Mouse (Mus musculus): ENCODE results near the gene Tescl. TPM values are rescaled to one million over a fixed set of nuclear protein-coding genes. Genes with fewer than 3 reads are reported as not detected.

Tescl gene
- polyA plus RNA-seq, 1 experiment from 2014 or later = not detected

GRCm38 (mm10) chr7:24298973-24299708 lies 34.6 kb downstream of the Tescl start:
- H3K27me3 ChIP-seq (ENCODE audit: control insufficient read depth, insufficient read depth, low read length) = no peaks in the 10 kb centered on the region
- peaks cover 12% of the 10 kb centered on the region for H3K4me1 ChIP-seq (ENCODE audit: control insufficient read depth, insufficient read depth, low read length)
- H3K4me3 ChIP-seq (replicated peaks; ENCODE audit: low read depth, low read length) = peak overlapping the region; percentile 75
- peak overlapping the region; percentile 82 for H3K9ac ChIP-seq (replicated peaks; ENCODE audit: low read length)
- ATAC-seq (ENCODE audit: low FRiP score, low TSS enrichment) (peak; percentile 89), DNase-seq (peak; percentile 95)
- peak overlapping the region; percentile 91 for H3K27ac ChIP-seq (replicated peaks; ENCODE audit: low read depth, low read length)
- peak overlapping the region; percentile 83 for H3K4me2 ChIP-seq (ENCODE audit: low read length)
- WGBS = under 1% methylated on average over 46 of the region's 47 CpGs
- peaks cover 55% of the 10 kb centered on the region for H3K36me3 ChIP-seq (ENCODE audit: control insufficient read depth, insufficient read depth, low read length)
- H3K9me3 ChIP-seq (ENCODE audit: control insufficient read depth, low read length) = no peaks in the 10 kb centered on the region

GRCm38 (mm10) chr7:24298635-24298972 lies 35.1 kb downstream of the Tescl start:
- peaks cover 59% of the 10 kb centered on the region for H3K36me3 ChIP-seq (ENCODE audit: control insufficient read depth, insufficient read depth, low read length)
- peaks cover 12% of the 10 kb centered on the region for H3K4me1 ChIP-seq (ENCODE audit: control insufficient read depth, insufficient read depth, low read length)
- H3K27ac ChIP-seq (replicated peaks; ENCODE audit: low read depth, low read length) = peak overlapping the region; percentile 91
- DNase-seq (peak; percentile 54), ATAC-seq (ENCODE audit: low FRiP score, low TSS enrichment) (peak; percentile 53)
- H3K4me3 ChIP-seq (replicated peaks; ENCODE audit: low read depth, low read length) = peak overlapping the region; percentile 75
- H3K4me2 ChIP-seq (ENCODE audit: low read length) = peak overlapping the region; percentile 83
- no peaks in the 10 kb centered on the region for H3K9me3 ChIP-seq (ENCODE audit: control insufficient read depth, low read length)
- H3K27me3 ChIP-seq (ENCODE audit: control insufficient read depth, insufficient read depth, low read length) = no peaks in the 10 kb centered on the region
- H3K9ac ChIP-seq (replicated peaks; ENCODE audit: low read length) = peak overlapping the region; percentile 82
- WGBS = under 1% methylated on average over 12 of the region's 12 CpGs

GRCm38 (mm10) chr7:24297361-24298095 lies 36.2 kb downstream of the Tescl start:
- H3K9ac ChIP-seq (replicated peaks; ENCODE audit: low read length) = peak overlapping the region; percentile 82; the same call in 1 of the 2 replicates
- no peaks in the 10 kb centered on the region for H3K27me3 ChIP-seq (ENCODE audit: control insufficient read depth, insufficient read depth, low read length)
- H3K9me3 ChIP-seq (ENCODE audit: control insufficient read depth, low read length) = no peaks in the 10 kb centered on the region
- peaks cover 12% of the 10 kb centered on the region for H3K4me1 ChIP-seq (ENCODE audit: control insufficient read depth, insufficient read depth, low read length)
- 90% methylated on average over 15 of the region's 15 CpGs for WGBS
- peak overlapping the region; percentile 75 for H3K4me3 ChIP-seq (replicated peaks; ENCODE audit: low read depth, low read length)
- H3K36me3 ChIP-seq (ENCODE audit: control insufficient read depth, insufficient read depth, low read length) = peaks cover 57% of the 10 kb centered on the region
- peak overlapping the region; percentile 83 for H3K4me2 ChIP-seq (ENCODE audit: low read length)
- ATAC-seq (ENCODE audit: low FRiP score, low TSS enrichment) (no peak), DNase-seq (no peak)
- H3K27ac ChIP-seq (replicated peaks; ENCODE audit: low read depth, low read length) = no peak overlapping the region

- DNase-seq (no peak), ATAC-seq (ENCODE audit: low FRiP score, low TSS enrichment) (no peak)
- H3K4me1 ChIP-seq (ENCODE audit: control insufficient read depth, insufficient read depth, low read length) = peaks cover 12% of the 10 kb centered on the region
- H3K4me2 ChIP-seq (ENCODE audit: low read length) = no peak overlapping the region
- no peak overlapping the region for H3K4me3 ChIP-seq (replicated peaks; ENCODE audit: low read depth, low read length)
- H3K27ac ChIP-seq (replicated peaks; ENCODE audit: low read depth, low read length) = no peak overlapping the region
- peaks cover 60% of the 10 kb centered on the region for H3K36me3 ChIP-seq (ENCODE audit: control insufficient read depth, insufficient read depth, low read length)
- WGBS = 96% methylated on average over 7 of the region's 7 CpGs
- no peak overlapping the region for H3K9ac ChIP-seq (replicated peaks; ENCODE audit: low read length)
- H3K27me3 ChIP-seq (ENCODE audit: control insufficient read depth, insufficient read depth, low read length) = no peaks in the 10 kb centered on the region
- no peaks in the 10 kb centered on the region for H3K9me3 ChIP-seq (ENCODE audit: control insufficient read depth, low read length)
Measured at GRCm38 (mm10) chr7:24296386-24296785, 37.4 kb downstream of the Tescl start.

GRCm38 (mm10) chr7:24295376-24295775 lies 38.4 kb downstream of the Tescl start:
- Histone ChIP-seq H3K27ac (replicated peaks; ENCODE audit: low read depth, low read length) (no peak overlapping the region), H3K4me3 (replicated peaks; ENCODE audit: low read depth, low read length) (no peak overlapping the region), H3K27me3 (ENCODE audit: control insufficient read depth, insufficient read depth, low read length) (no peaks in the 10 kb centered on the region), H3K9ac (replicated peaks; ENCODE audit: low read length) (no peak overlapping the region), H3K9me3 (ENCODE audit: control insufficient read depth, low read length) (no peaks in the 10 kb centered on the region), H3K4me2 (ENCODE audit: low read length) (no peak overlapping the region), H3K36me3 (ENCODE audit: control insufficient read depth, insufficient read depth, low read length) (peaks cover 70% of the 10 kb centered on the region), H3K4me1 (ENCODE audit: control insufficient read depth, insufficient read depth, low read length) (peaks cover 10% of the 10 kb centered on the region)
- 98% methylated on average over 7 of the region's 7 CpGs for WGBS
- no peak for ATAC-seq (ENCODE audit: low FRiP score, low TSS enrichment)
- DNase-seq = no peak

GRCm38 (mm10) chr7:24294763-24295162 lies 39.0 kb downstream of the Tescl start:
- Histone ChIP-seq H3K9me3 (ENCODE audit: control insufficient read depth, low read length) (no peaks in the 10 kb centered on the region), H3K36me3 (ENCODE audit: control insufficient read depth, insufficient read depth, low read length) (peaks cover 76% of the 10 kb centered on the region), H3K4me2 (ENCODE audit: low read length) (no peak overlapping the region), H3K4me3 (replicated peaks; ENCODE audit: low read depth, low read length) (no peak overlapping the region), H3K9ac (replicated peaks; ENCODE audit: low read length) (no peak overlapping the region), H3K4me1 (ENCODE audit: control insufficient read depth, insufficient read depth, low read length) (peaks cover 7% of the 10 kb centered on the region; the same call in 1 of the 2 replicates), H3K27me3 (ENCODE audit: control insufficient read depth, insufficient read depth, low read length) (no peaks in the 10 kb centered on the region), H3K27ac (replicated peaks; ENCODE audit: low read depth, low read length) (no peak overlapping the region)
- ATAC-seq (ENCODE audit: low FRiP score, low TSS enrichment) (no peak), DNase-seq (no peak)
- 96% methylated on average over 4 of the region's 4 CpGs for WGBS

- Histone ChIP-seq H3K9me3 (ENCODE audit: control insufficient read depth, low read length) (no peaks in the 10 kb centered on the region), H3K9ac (replicated peaks; ENCODE audit: low read length) (no peak overlapping the region), H3K27ac (replicated peaks; ENCODE audit: low read depth, low read length) (no peak overlapping the region), H3K27me3 (ENCODE audit: control insufficient read depth, insufficient read depth, low read length) (no peaks in the 10 kb centered on the region), H3K4me2 (ENCODE audit: low read length) (no peak overlapping the region), H3K4me1 (ENCODE audit: control insufficient read depth, insufficient read depth, low read length) (peaks cover 5% of the 10 kb centered on the region; the same call in 1 of the 2 replicates), H3K4me3 (replicated peaks; ENCODE audit: low read depth, low read length) (no peak overlapping the region), H3K36me3 (ENCODE audit: control insufficient read depth, insufficient read depth, low read length) (peaks cover 89% of the 10 kb centered on the region)
- WGBS = 94% methylated on average over 12 of the region's 12 CpGs
- no peak for ATAC-seq (ENCODE audit: low FRiP score, low TSS enrichment)
- DNase-seq = no peak
Measured at GRCm38 (mm10) chr7:24293061-24293851, 40.5 kb downstream of the Tescl start.

GRCm38 (mm10) chr7:24291387-24292090 lies 42.2 kb downstream of the Tescl start:
- DNase-seq (no peak), ATAC-seq (ENCODE audit: low FRiP score, low TSS enrichment) (no peak)
- H3K27me3 ChIP-seq (ENCODE audit: control insufficient read depth, insufficient read depth, low read length) = no peaks in the 10 kb centered on the region
- H3K36me3 ChIP-seq (ENCODE audit: control insufficient read depth, insufficient read depth, low read length) = peaks cover 91% of the 10 kb centered on the region
- no peaks in the 10 kb centered on the region for H3K9me3 ChIP-seq (ENCODE audit: control insufficient read depth, low read length)
- H3K9ac ChIP-seq (replicated peaks; ENCODE audit: low read length) = no peak overlapping the region
- WGBS = 93% methylated on average over 27 of the region's 27 CpGs
- no peaks in the 10 kb centered on the region for H3K4me1 ChIP-seq (ENCODE audit: control insufficient read depth, insufficient read depth, low read length)
- no peak overlapping the region for H3K4me2 ChIP-seq (ENCODE audit: low read length)
- H3K4me3 ChIP-seq (replicated peaks; ENCODE audit: low read depth, low read length) = no peak overlapping the region
- H3K27ac ChIP-seq (replicated peaks; ENCODE audit: low read depth, low read length) = no peak overlapping the region

Data from midbrain, embryonic 14.5 days (tissue).